Mouse (Mus musculus) ovary, adult 10 weeks (tissue): ENCODE results near the gene Dennd1b. TPM values are rescaled to one million over a fixed set of nuclear protein-coding genes. Genes with fewer than 3 reads are reported as not detected.

Experiments
- polyA plus RNA-seq: library from polyadenylated mRNA; stranded (reverse); fragments of 350-450 nt; fragmentation: Illumina TruSeq; extraction: RNeasy Lipid Tissue Mini Kit (QIAGEN cat#74804); gene quantifications from one replicate; pipeline ENCODE4 v1.2.3, GENCODE M21; 2014

Gene Dennd1b
- polyA plus RNA-seq: 45.3 TPM

GRCm38 (mm10) chr1:138963161-138963867 lies at the start of gene Dennd1b:
Dennd1b (plus strand) TSS chr1:138963435.

Other genes with a start within 250 kb of the Dennd1b start
- 38.5 TPM for gene Lhx9, start 114.9 kb upstream of the Dennd1b start, polyA plus RNA-seq
- 7.8 TPM for gene 2310009B15Rik, start 106.6 kb upstream of the Dennd1b start, polyA plus RNA-seq